Mouse (Mus musculus) ES-E14 (cell line): ENCODE results near the gene Sgms1. TPM values are rescaled to one million over a fixed set of nuclear protein-coding genes. Genes with fewer than 3 reads are reported as not detected.

Source experiments
- DNase-seq: peaks from one replicate; pipeline ENCODE4 v3.0.0-alpha.2; 2013; ENCODE audit warnings: low read depth, low spot score
- H3K27ac ChIP-seq: 2 replicates; pipeline ENCODE4 v1.5.1; 2012; ENCODE audit warnings: low read depth, mild to moderate bottlenecking, low read length, moderate library complexity, mixed read lengths; ENCODE audit not compliant: poor library complexity, insufficient read depth, severe bottlenecking
- H3K36me3 ChIP-seq: 2 replicates; pipeline ENCODE4 v1.6.1; 2012; ENCODE audit warnings: mild to moderate bottlenecking, low read length, moderate library complexity, mixed read lengths; ENCODE audit not compliant: control insufficient read depth, poor library complexity, insufficient read depth, severe bottlenecking
- H3K4me1 ChIP-seq, 2 experiments: fragments of 150-350 bp in 1 of 2; sonication (generic) in 1 of 2; 2 replicates each; pipeline ENCODE4 v1.6.1; 2012; ENCODE audit warnings: low read length in 2 of 2, mild to moderate bottlenecking in 1 of 2, mixed read lengths in 1 of 2; ENCODE audit not compliant: control insufficient read depth in 2 of 2, insufficient read depth in 2 of 2, poor library complexity in 1 of 2
- H3K4me3 ChIP-seq, 2 experiments: fragments of 150-350 bp in 1 of 2; sonication (generic) in 1 of 2; 2 replicates each; pipeline ENCODE4 v1.5.1; 2012; ENCODE audit warnings: low read length in 2 of 2, low read depth in 1 of 2, mild to moderate bottlenecking in 1 of 2, mixed read lengths in 1 of 2; ENCODE audit not compliant: insufficient read depth in 1 of 2, poor library complexity in 1 of 2, severe bottlenecking in 1 of 2
- H3K9ac ChIP-seq: 2 replicates; pipeline ENCODE4 v1.6.1; 2012; ENCODE audit warnings: low read depth, mild to moderate bottlenecking, low read length, mixed read lengths; ENCODE audit not compliant: poor library complexity, insufficient read depth, severe bottlenecking
- H3K9me3 ChIP-seq: fragments of 150-350 bp; sonication (generic); 2 replicates; pipeline ENCODE4 v1.6.1; 2012; ENCODE audit warnings: low read depth, mild to moderate bottlenecking, low read length; ENCODE audit not compliant: control insufficient read depth, insufficient read depth
- CHD2 ChIP-seq: IDR thresholded peaks from 2 replicates; pipeline ENCODE4 v1.6.1; 2014; ENCODE audit warnings: mild to moderate bottlenecking, low read depth, low read length, inconsistent platforms
- HCFC1 ChIP-seq: IDR thresholded peaks from 2 replicates; pipeline ENCODE4 v1.6.1; 2012; ENCODE audit warnings: low read length, inconsistent platforms, borderline replicate concordance; ENCODE audit not compliant: insufficient read depth
- MAFK ChIP-seq: IDR thresholded peaks from 2 replicates; pipeline ENCODE4 v1.6.1; 2014; ENCODE audit warnings: mild to moderate bottlenecking, low read depth, low read length, inconsistent platforms; ENCODE audit not compliant: insufficient read depth
- ZC3H11A ChIP-seq: IDR thresholded peaks from 2 replicates; pipeline ENCODE4 v1.6.1; 2012; ENCODE audit warnings: low read depth, mild to moderate bottlenecking, inconsistent platforms, low read length, borderline replicate concordance
- ZNF384 ChIP-seq: IDR thresholded peaks from 2 replicates; pipeline ENCODE4 v1.6.1; 2012; ENCODE audit warnings: low read depth, low read length, inconsistent platforms
- in situ Hi-C, 2 experiments: fragments of 600-800 bp; cut with MboI; formaldehyde crosslinking; loops; one replicate each; pipeline ENCODE4 v1.15.1; 2025; ENCODE audit warnings: low sequenced_read_pairs in 2 of 2, inconsistent platforms in 1 of 2; ENCODE audit not compliant: unreplicated experiment in 2 of 2
- total RNA-seq: library from RNA; depleted of rRNA; stranded (reverse); fragments of 300-350 nt; gene quantifications from 2 replicates; pipeline ENCODE4 v1.2.3, GENCODE M21; 2012

Sgms1 gene
- total RNA-seq, 1 experiment = 42.5 TPM

DNA sequence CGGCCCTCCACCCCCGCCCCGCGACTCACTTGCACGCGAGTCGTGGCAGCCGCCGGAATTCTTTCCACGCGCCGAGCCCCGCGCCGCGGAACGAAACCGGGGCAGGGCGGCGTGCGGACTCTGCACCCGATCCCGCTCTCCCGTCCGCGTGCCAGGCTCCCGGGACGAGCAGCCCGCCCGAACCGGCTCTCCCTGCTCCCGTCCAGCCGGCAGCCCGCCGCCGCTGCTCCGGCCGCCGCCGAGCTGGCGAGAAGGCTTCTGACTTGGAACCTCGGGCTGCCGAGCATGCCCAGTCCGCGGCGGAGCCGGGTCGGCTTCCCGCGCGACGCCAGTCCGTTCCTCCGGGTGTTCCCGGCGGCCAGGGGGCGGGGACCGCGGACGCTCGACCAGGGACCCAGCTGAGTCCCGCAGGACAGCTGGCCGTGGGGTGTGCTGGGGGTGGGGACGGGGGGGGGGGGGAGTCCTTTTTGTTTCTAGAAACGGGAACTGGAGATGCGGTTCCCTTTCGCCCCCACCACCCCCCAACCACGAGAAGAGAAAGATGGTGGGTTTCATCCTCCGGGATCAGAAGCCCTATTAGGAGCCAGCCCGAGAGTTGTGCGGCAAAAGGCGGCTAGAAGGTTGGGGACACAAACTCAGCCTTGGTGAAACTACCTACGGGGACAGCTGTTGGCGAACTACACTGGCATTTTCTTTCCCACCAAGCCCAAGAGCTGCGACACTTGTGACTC, 1.2 kb downstream of the Sgms1 start:
- H3K27ac ChIP-seq = peak overlapping the region; percentile 56; the same call in 1 of the 2 replicates
- peak overlapping the region; percentile 84 to 99 for H3K4me3 ChIP-seq
- H3K4me1 ChIP-seq = peaks cover 4 to 8% of the 10 kb centered on the region in 2 experiments; a peak in 1 of 4 replicates
- DNase-seq = peak; percentile 66
- no peaks in the 10 kb centered on the region for H3K36me3 ChIP-seq
- in situ Hi-C loops = no loop called here
- no peaks in the 10 kb centered on the region for H3K9me3 ChIP-seq
- TF ChIP-seq ZNF384 = no peak
- TF ChIP-seq ZC3H11A = no peak
- TF ChIP-seq CHD2 = no peak
- no peak for TF ChIP-seq MAFK
- TF ChIP-seq HCFC1 = 0 out of 2 replicates have a peak, but pooled peaks have one; percentile 44
- peak overlapping the region; percentile 86 for H3K9ac ChIP-seq

DNA sequence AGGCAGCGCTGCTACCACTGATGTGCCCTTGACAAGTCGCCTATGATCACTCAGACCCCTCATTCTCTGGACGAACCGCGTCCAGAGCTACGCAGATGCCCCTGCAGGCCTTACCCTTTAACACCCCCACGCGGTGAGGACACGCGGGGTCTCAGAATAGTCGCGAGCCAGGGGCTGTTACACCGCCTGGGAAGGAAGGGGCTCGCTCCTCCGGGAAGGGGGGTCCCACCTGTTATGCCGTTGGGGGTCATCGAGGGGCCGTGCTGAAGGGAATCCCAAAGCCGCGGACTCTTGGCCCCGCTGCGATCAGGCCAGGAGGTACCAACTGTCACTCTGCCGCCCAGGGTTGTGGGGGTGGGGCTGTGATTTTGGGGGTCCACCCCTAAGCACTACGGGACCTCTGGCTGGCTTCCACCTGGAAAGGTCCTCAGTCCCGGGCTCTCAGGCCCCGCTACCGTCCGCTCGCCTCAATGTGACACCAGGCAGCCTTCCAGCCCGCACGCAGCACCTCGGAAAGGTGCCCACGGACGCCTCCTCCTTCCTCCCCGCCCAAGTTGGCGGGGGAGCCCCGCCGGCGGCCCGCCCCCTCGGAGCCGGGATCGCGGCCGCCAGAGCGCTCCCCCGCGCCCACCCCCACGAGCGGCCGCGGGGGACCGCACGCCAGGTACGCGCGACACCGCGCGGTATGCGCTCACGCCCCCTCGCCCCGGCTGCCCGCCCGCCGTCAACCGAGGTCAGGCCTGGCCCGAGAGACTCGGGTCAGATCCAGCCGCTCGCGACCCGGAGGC, 1.9 kb downstream of the Sgms1 start:
- in situ Hi-C loops = no loop called here
- H3K4me3 ChIP-seq = peak overlapping the region; percentile 84 to 99
- H3K36me3 ChIP-seq = no peaks in the 10 kb centered on the region
- H3K27ac ChIP-seq = no peak overlapping the region
- H3K9ac ChIP-seq = peak overlapping the region; percentile 85
- no peaks in the 10 kb centered on the region for H3K9me3 ChIP-seq
- H3K4me1 ChIP-seq = peaks cover 4 to 8% of the 10 kb centered on the region in 2 experiments; a peak in 1 of 4 replicates
- TF ChIP-seq CHD2 = no peak
- TF ChIP-seq MAFK = no peak
- no peak for TF ChIP-seq ZC3H11A
- TF ChIP-seq HCFC1 = no peak
- TF ChIP-seq ZNF384 = no peak
- DNase-seq = no peak

DNA sequence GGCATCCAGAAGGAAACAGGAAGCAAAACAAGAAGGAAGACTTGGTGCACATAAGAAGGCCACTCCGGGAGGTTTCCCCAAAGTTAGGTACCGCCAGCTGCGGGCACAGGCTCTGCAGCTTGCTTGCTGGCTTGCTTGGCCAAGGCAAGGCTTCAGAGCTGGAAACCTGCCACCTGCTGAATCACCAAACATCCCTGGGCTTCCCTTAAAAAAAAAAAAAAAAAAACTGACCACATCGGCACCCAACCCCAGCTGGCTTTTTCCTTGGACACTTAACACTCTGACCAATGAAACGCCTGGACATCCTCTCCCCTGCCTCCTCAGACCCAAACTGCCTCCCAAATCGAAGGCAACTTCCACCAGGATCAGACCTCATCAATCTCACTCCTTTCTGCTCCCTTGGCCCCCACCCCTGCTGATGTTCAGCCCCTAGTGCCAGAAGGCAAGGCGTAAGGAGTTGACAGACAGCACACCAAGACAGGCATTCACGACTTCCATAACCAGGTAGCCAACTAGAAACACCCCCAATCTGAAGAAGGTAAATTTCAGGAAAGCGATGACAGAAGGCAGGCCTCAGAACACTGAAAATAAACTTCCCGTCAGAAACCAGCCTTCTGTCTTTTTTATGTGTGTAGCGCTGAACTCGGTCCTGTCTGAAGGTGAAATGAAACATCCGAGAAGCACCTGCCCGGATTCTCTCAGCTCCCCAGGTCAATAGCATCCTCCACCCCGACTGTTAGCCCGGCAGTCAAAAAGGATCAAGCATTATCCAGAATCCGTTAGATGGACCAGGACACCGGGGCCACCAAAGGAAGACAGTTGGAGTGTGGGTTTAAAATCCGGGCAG, 2.7 kb downstream of the Sgms1 start:
- DNase-seq = no peak
- Histone ChIP-seq H3K27ac (no peak overlapping the region), H3K4me3 (peak overlapping the region; percentile 84 to 99), H3K36me3 (no peaks in the 10 kb centered on the region), H3K9me3 (no peaks in the 10 kb centered on the region), H3K4me1 (peaks cover 4 to 8% of the 10 kb centered on the region in 2 experiments; a peak in 1 of 4 replicates), H3K9ac (no peak overlapping the region)
- TF ChIP-seq ZNF384 (peak; percentile 41; the same call in 1 of the 2 replicates), CHD2 (no peak)
- in situ Hi-C loops = no loop called here

DNA sequence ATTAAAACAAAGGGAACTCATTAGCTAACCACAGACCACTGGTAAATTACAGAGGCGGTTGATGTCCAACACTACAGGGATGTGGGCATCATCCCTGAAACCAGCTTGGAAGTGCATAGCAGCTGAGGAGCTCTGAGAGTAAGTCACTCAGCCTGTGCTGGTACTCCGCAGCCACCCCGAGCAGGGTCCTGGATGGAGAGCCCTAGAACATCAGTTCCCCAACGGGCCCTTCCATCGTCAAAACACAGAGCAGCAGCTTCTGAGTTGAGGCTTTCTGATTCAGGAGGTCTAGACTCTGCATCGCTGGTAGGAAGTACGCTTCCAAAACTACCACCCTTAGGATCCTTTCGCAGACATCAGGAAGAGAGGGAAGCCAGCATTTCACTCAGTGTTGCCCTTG, 5.8 kb downstream of the Sgms1 start:
- DNase-seq = no peak
- H3K36me3 ChIP-seq = no peaks in the 10 kb centered on the region
- no peak overlapping the region for H3K4me3 ChIP-seq
- H3K27ac ChIP-seq = no peak overlapping the region
- no peak overlapping the region for H3K9ac ChIP-seq
- peaks cover 2 to 4% of the 10 kb centered on the region in 2 experiments; a peak in 1 of 4 replicates for H3K4me1 ChIP-seq
- no peaks in the 10 kb centered on the region for H3K9me3 ChIP-seq
- TF ChIP-seq MAFK = no peak
- in situ Hi-C loops = no loop called here
